Mouse (Mus musculus) midbrain, embryonic 14.5 days (tissue): ENCODE data around the gene Fgd4. TPM values are rescaled to one million over a fixed set of nuclear protein-coding genes. Genes with fewer than 3 reads are reported as not detected.

Experiments used
- ATAC-seq: fragments of 200-750 bp; cut with Nextera tagmentation; 2 replicates; pipeline ENCODE4 v1.8.0; 2017; ENCODE audit warnings: moderate number of reproducible peaks, moderate library complexity; ENCODE audit not compliant: low FRiP score, low TSS enrichment
- DNase-seq: peaks from one replicate; pipeline ENCODE4 v3.0.0-alpha.2; 2015
- H3K27ac ChIP-seq: fragments of 300-500 bp; sonication (generic); replicated peaks from 2 replicates; pipeline ENCODE4 v1.5.1; 2014; ENCODE audit warnings: mild to moderate bottlenecking, low read depth, low read length, moderate library complexity
- H3K27me3 ChIP-seq: fragments of 300-500 bp; sonication (generic); 2 replicates; pipeline ENCODE4 v1.6.1; 2014; ENCODE audit warnings: low read length, control low read depth, mixed read lengths; ENCODE audit not compliant: control insufficient read depth, insufficient read depth
- H3K36me3 ChIP-seq: fragments of 300-500 bp; sonication (generic); 2 replicates; pipeline ENCODE4 v1.6.1; 2014; ENCODE audit warnings: low read length, control low read depth; ENCODE audit not compliant: control insufficient read depth, insufficient read depth
- H3K4me1 ChIP-seq: fragments of 300-500 bp; sonication (generic); 2 replicates; pipeline ENCODE4 v1.6.1; 2014; ENCODE audit warnings: mild to moderate bottlenecking, antibody characterized with exemption, low read length, control low read depth; ENCODE audit not compliant: control insufficient read depth, insufficient read depth
- H3K4me2 ChIP-seq: fragments of 300-500 bp; sonication (generic); 2 replicates; pipeline ENCODE4 v1.6.1; 2014; ENCODE audit warnings: mild to moderate bottlenecking, low read length, moderate library complexity
- H3K4me3 ChIP-seq: fragments of 300-500 bp; sonication (generic); replicated peaks from 2 replicates; pipeline ENCODE4 v1.5.1; 2014; ENCODE audit warnings: low read depth, low read length
- H3K9ac ChIP-seq: fragments of 300-500 bp; sonication (generic); replicated peaks from 2 replicates; pipeline ENCODE4 v1.6.1; 2014; ENCODE audit warnings: mild to moderate bottlenecking, low read length, moderate library complexity
- H3K9me3 ChIP-seq: fragments of 300-500 bp; sonication (generic); 2 replicates; pipeline ENCODE4 v1.6.1; 2016; ENCODE audit warnings: low read length, control low read depth, mixed read lengths; ENCODE audit not compliant: control insufficient read depth
- WGBS: fragments of 180-500 bp; shearing (Covaris S2); extraction: QIAGEN DNeasy Blood & Tissue Kit; methylation state at CpG from one replicate; pipeline ENCODE4 v1.1.7; 2014; 5-methylcytosine and 5-hydroxymethylcytosine counted together
- polyA plus RNA-seq: library from polyadenylated mRNA; unstranded; fragments of >200 nt; fragmentation: Nextera tagmentation; extraction: Ambion mirVana; gene quantifications from 2 replicates; pipeline ENCODE4 v1.2.1, GENCODE M21; 2014

The Fgd4 gene
- polyA plus RNA-seq, result 24.3 and 25.5 TPM in 2 replicates

GRCm38 (mm10) chr16:16600461-16600860 lies at the start of gene Fgd4:
TSS of gene Fgd4 (minus strand) at chr16:16600549.
- H3K9ac ChIP-seq, result peak within 1 kb of the TSS; percentile 67
- no peak for ATAC-seq
- H3K4me1 ChIP-seq, result peaks cover 7% of the 10 kb centered on the region
- H3K36me3 ChIP-seq, result no peaks in the 10 kb centered on the region
- peak within 1 kb of the TSS; percentile 98 for H3K4me2 ChIP-seq
- no peak within 1 kb of the TSS for H3K27ac ChIP-seq
- 51% methylated on average over 5 of the region's 5 CpGs for WGBS
- H3K4me3 ChIP-seq, result peak within 1 kb of the TSS; percentile 76
- no peaks in the 10 kb centered on the region for H3K9me3 ChIP-seq
- no peak for DNase-seq
- peaks cover 5% of the 10 kb centered on the region; the same call in 1 of the 2 replicates for H3K27me3 ChIP-seq

GRCm38 (mm10) chr16:16645148-16645547 lies 44.8 kb upstream of the Fgd4 start:
- Histone ChIP-seq H3K9me3 (no peaks in the 10 kb centered on the region), H3K9ac (no peak overlapping the region), H3K36me3 (no peaks in the 10 kb centered on the region), H3K4me2 (no peak overlapping the region), H3K4me3 (no peak overlapping the region), H3K4me1 (no peaks in the 10 kb centered on the region), H3K27me3 (no peaks in the 10 kb centered on the region), H3K27ac (no peak overlapping the region)
- no peak for ATAC-seq
- no peak for DNase-seq
- WGBS, result 90% methylated on average over 1 of the region's 1 CpGs

- DNase-seq, result no peak
- H3K36me3 ChIP-seq, result no peaks in the 10 kb centered on the region
Observed at GRCm38 (mm10) chr16:16633730-16634129, 33.4 kb upstream of the Fgd4 start.

GRCm38 (mm10) chr16:16599586-16600401 lies 555 bp downstream of the Fgd4 start:
- no peaks in the 10 kb centered on the region for H3K36me3 ChIP-seq
- H3K4me2 ChIP-seq, result peak overlapping the region; percentile 98
- H3K27ac ChIP-seq, result no peak overlapping the region
- H3K9ac ChIP-seq, result peak overlapping the region; percentile 67
- H3K27me3 ChIP-seq, result peaks cover 5% of the 10 kb centered on the region; the same call in 1 of the 2 replicates
- peak; percentile 71 for DNase-seq
- no peaks in the 10 kb centered on the region for H3K9me3 ChIP-seq
- peaks cover 7% of the 10 kb centered on the region for H3K4me1 ChIP-seq
- ATAC-seq, result peak; percentile 90
- under 1% methylated on average over 76 of the region's 77 CpGs for WGBS
- H3K4me3 ChIP-seq, result peak overlapping the region; percentile 76

More at GRCm38 (mm10) chr16:16633730-16634129, 33.4 kb upstream of the Fgd4 start:
- Histone ChIP-seq H3K27me3 (no peaks in the 10 kb centered on the region), H3K27ac (no peak overlapping the region), H3K4me2 (no peak overlapping the region), H3K4me1 (no peaks in the 10 kb centered on the region), H3K9ac (no peak overlapping the region), H3K4me3 (no peak overlapping the region), H3K9me3 (0 out of 2 replicates have a peak, but pooled peaks cover 5% of the 10 kb centered on the region)
- no peak for ATAC-seq

GRCm38 (mm10) chr16:16596582-16596981 lies 3.8 kb downstream of the Fgd4 start:
- DNase-seq, result peak; percentile 11
- ATAC-seq, result no peak

GRCm38 (mm10) chr16:16592622-16593021 lies 7.7 kb downstream of the Fgd4 start:
- H3K9ac ChIP-seq, result no peak overlapping the region
- no peak for ATAC-seq
- no peaks in the 10 kb centered on the region for H3K27me3 ChIP-seq
- H3K27ac ChIP-seq, result no peak overlapping the region
- H3K4me3 ChIP-seq, result no peak overlapping the region
- no peak for DNase-seq
- no peak overlapping the region for H3K4me2 ChIP-seq
- H3K36me3 ChIP-seq, result no peaks in the 10 kb centered on the region
- H3K4me1 ChIP-seq, result no peaks in the 10 kb centered on the region
- H3K9me3 ChIP-seq, result no peaks in the 10 kb centered on the region

More at GRCm38 (mm10) chr16:16596582-16596981, 3.8 kb downstream of the Fgd4 start:
- Histone ChIP-seq H3K4me1 (peaks cover 7% of the 10 kb centered on the region), H3K9ac (no peak overlapping the region), H3K27me3 (peaks cover 5% of the 10 kb centered on the region; the same call in 1 of the 2 replicates), H3K27ac (no peak overlapping the region), H3K36me3 (no peaks in the 10 kb centered on the region), H3K9me3 (no peaks in the 10 kb centered on the region), H3K4me3 (no peak overlapping the region), H3K4me2 (no peak overlapping the region)

- peak; percentile 95 for DNase-seq
- H3K4me3 ChIP-seq, result no peak overlapping the region
- WGBS, result 80% methylated on average over 4 of the region's 4 CpGs
Observed at GRCm38 (mm10) chr16:16584409-16585032, 15.8 kb downstream of the Fgd4 start.

GRCm38 (mm10) chr16:16576556-16576955 lies 23.8 kb downstream of the Fgd4 start:
- Histone ChIP-seq H3K9me3 (no peaks in the 10 kb centered on the region), H3K36me3 (no peaks in the 10 kb centered on the region), H3K9ac (no peak overlapping the region), H3K4me3 (no peak overlapping the region), H3K4me1 (no peaks in the 10 kb centered on the region), H3K27me3 (no peaks in the 10 kb centered on the region), H3K27ac (no peak overlapping the region), H3K4me2 (no peak overlapping the region)
- ATAC-seq, result no peak
- no peak for DNase-seq

More at GRCm38 (mm10) chr16:16584409-16585032, 15.8 kb downstream of the Fgd4 start:
- H3K27ac ChIP-seq, result no peak overlapping the region
- no peak overlapping the region for H3K4me2 ChIP-seq
- ATAC-seq, result peak; percentile 88; the same call in 1 of the 2 replicates
- no peaks in the 10 kb centered on the region for H3K9me3 ChIP-seq
- no peaks in the 10 kb centered on the region for H3K36me3 ChIP-seq
- H3K4me1 ChIP-seq, result no peaks in the 10 kb centered on the region
- H3K9ac ChIP-seq, result no peak overlapping the region
- H3K27me3 ChIP-seq, result no peaks in the 10 kb centered on the region
